Mouse (Mus musculus) kidney, adult 2 months (tissue): ENCODE measurements at regions not wholly inside any gene's neighbourhood (a gene's known extent, or its start where the extent isn't known, plus 50 kb on each side); places are given as distances from the start of the nearest gene placed in this dataset.

ENCODE experiments used
- DNase-seq: peaks from one replicate; pipeline ENCODE4 v3.0.0; 2021
- H3K27ac ChIP-seq: fragments of 200-500 bp; 2 replicates; pipeline ENCODE4 v1.5.1; 2012; ENCODE audit warnings: low read depth, low read length, control low read depth, inconsistent platforms; ENCODE audit not compliant: insufficient read depth
- H3K27me3 ChIP-seq: fragments of 200-500 bp; replicated peaks from 2 replicates; pipeline ENCODE4 v1.6.1; 2012; ENCODE audit warnings: mild to moderate bottlenecking, moderate library complexity, low read length, inconsistent platforms; ENCODE audit not compliant: control insufficient read depth, insufficient read depth
- H3K36me3 ChIP-seq: fragments of 200-500 bp; 2 replicates; pipeline ENCODE4 v1.6.1; 2012; ENCODE audit warnings: mild to moderate bottlenecking, moderate library complexity, low read length, inconsistent platforms; ENCODE audit not compliant: control insufficient read depth, insufficient read depth
- H3K4me1 ChIP-seq: fragments of 200-500 bp; 2 replicates; pipeline ENCODE4 v1.6.1; 2011; ENCODE audit warnings: low read length; ENCODE audit not compliant: control insufficient read depth, insufficient read depth
- H3K4me3 ChIP-seq: fragments of 200-500 bp; 2 replicates; pipeline ENCODE4 v1.5.1; 2011; ENCODE audit warnings: mild to moderate bottlenecking, low read depth, low read length, control low read depth; ENCODE audit not compliant: insufficient read depth
- CTCF ChIP-seq: fragments of 200-500 bp; conservative IDR thresholded peaks from 2 replicates; pipeline ENCODE4 v1.5.1; 2011; ENCODE audit warnings: low read depth, mild to moderate bottlenecking, control low read depth, low read length, moderate library complexity, mixed read lengths; ENCODE audit not compliant: insufficient read depth, insufficient read length
- POLR2A ChIP-seq: fragments of 200-500 bp; IDR thresholded peaks from one replicate; pipeline ENCODE4 v1.6.1; 2011; ENCODE audit warnings: low read depth, low read length, control low read depth
- WGBS: fragments of 180-500 bp; shearing (Covaris S2); methylation state at CpG from one replicate; pipeline ENCODE4 v1.1.7; 2018; 5-methylcytosine and 5-hydroxymethylcytosine counted together

- no peak for DNase-seq
- Histone ChIP-seq H3K27me3 (no peaks in the 10 kb centered on the region), H3K4me1 (no peaks in the 10 kb centered on the region), H3K36me3 (no peaks in the 10 kb centered on the region), H3K4me3 (no peak overlapping the region), H3K27ac (no peak overlapping the region)
- 83% methylated on average over 4 of the region's 4 CpGs for WGBS
- TF ChIP-seq POLR2A (no peak), CTCF (no peak)
These were observed 231.9 kb upstream of the Spdye4c start for GRCm38 (mm10) chr2:128359106-128359505.

GRCm38 (mm10) chr2:128360517-128360916 lies 230.5 kb upstream of the Spdye4c start:
- Histone ChIP-seq H3K36me3 (no peaks in the 10 kb centered on the region), H3K27me3 (no peaks in the 10 kb centered on the region), H3K4me3 (no peak overlapping the region), H3K27ac (no peak overlapping the region), H3K4me1 (no peaks in the 10 kb centered on the region; the same call in 1 of the 2 replicates)
- no peak for DNase-seq
- WGBS = 78% methylated on average over 5 of the region's 5 CpGs
- TF ChIP-seq POLR2A = no peak
- no peak for TF ChIP-seq CTCF

- TF ChIP-seq CTCF (no peak), POLR2A (no peak)
- H3K27me3 ChIP-seq = no peaks in the 10 kb centered on the region
- no peak overlapping the region for H3K4me3 ChIP-seq
- DNase-seq = no peak
- no peaks in the 10 kb centered on the region for H3K36me3 ChIP-seq
- 59% methylated on average over 1 of the region's 1 CpGs for WGBS
- no peak overlapping the region for H3K27ac ChIP-seq
- no peaks in the 10 kb centered on the region; the same call in 1 of the 2 replicates for H3K4me1 ChIP-seq
These were observed 229.6 kb upstream of the Spdye4c start for GRCm38 (mm10) chr2:128361436-128361835.

- Histone ChIP-seq H3K4me3 (no peak overlapping the region), H3K27me3 (no peaks in the 10 kb centered on the region), H3K4me1 (no peaks in the 10 kb centered on the region; the same call in 1 of the 2 replicates), H3K36me3 (no peaks in the 10 kb centered on the region), H3K27ac (no peak overlapping the region)
- TF ChIP-seq POLR2A (no peak), CTCF (no peak)
- DNase-seq = peak; percentile 58
- WGBS = 6% methylated on average over 14 of the region's 14 CpGs
These were observed 226.8 kb upstream of the Spdye4c start for GRCm38 (mm10) chr2:128364161-128364560.

GRCm38 (mm10) chr2:128365004-128365403 lies 226.0 kb upstream of the Spdye4c start:
- TF ChIP-seq POLR2A (no peak), CTCF (no peak)
- no peaks in the 10 kb centered on the region for H3K27me3 ChIP-seq
- no peaks in the 10 kb centered on the region; the same call in 1 of the 2 replicates for H3K4me1 ChIP-seq
- H3K36me3 ChIP-seq = no peaks in the 10 kb centered on the region
- no peak overlapping the region for H3K4me3 ChIP-seq
- no peak for DNase-seq
- WGBS = 70% methylated on average over 3 of the region's 3 CpGs
- no peak overlapping the region for H3K27ac ChIP-seq

GRCm38 (mm10) chr2:128365775-128366174 lies 225.2 kb upstream of the Spdye4c start:
- WGBS = 89% methylated on average over 2 of the region's 2 CpGs
- Histone ChIP-seq H3K36me3 (no peaks in the 10 kb centered on the region), H3K27ac (no peak overlapping the region), H3K4me1 (no peaks in the 10 kb centered on the region; the same call in 1 of the 2 replicates), H3K4me3 (no peak overlapping the region), H3K27me3 (no peaks in the 10 kb centered on the region)
- no peak for DNase-seq
- TF ChIP-seq POLR2A = no peak
- TF ChIP-seq CTCF = no peak

GRCm38 (mm10) chr2:128367266-128368150 lies 223.5 kb upstream of the Spdye4c start:
- WGBS = 87% methylated on average over 14 of the region's 14 CpGs
- no peaks in the 10 kb centered on the region for H3K36me3 ChIP-seq
- no peaks in the 10 kb centered on the region for H3K27me3 ChIP-seq
- TF ChIP-seq POLR2A (no peak), CTCF (no peak)
- no peak overlapping the region for H3K27ac ChIP-seq
- H3K4me1 ChIP-seq = no peaks in the 10 kb centered on the region; the same call in 1 of the 2 replicates
- DNase-seq = no peak
- H3K4me3 ChIP-seq = no peak overlapping the region
